7 mouse cellular contexts compared by ENCODE assay signal in genomic region chr5:137756882-137757661, GRCm38 (mm10). TPM values are rescaled to one million over a fixed set of nuclear protein-coding genes. Genes with fewer than 3 reads are reported as not detected.
DNase-seq lines count a peak whose midpoint lies in the region; ATAC-seq lines count a peak whose summit lies in the region.

No protein-coding gene starts in this region.

- H3K36me3 ChIP-seq in intestine, embryonic 14.5 days (ENCODE audit: control insufficient read depth, insufficient read depth, low read length), result peaks cover 55% of the 10 kb centered on the region

- H3K4me1 ChIP-seq in intestine, embryonic 14.5 days (replicated peaks; ENCODE audit: control insufficient read depth, insufficient read depth, low read length), result no peaks in the 10 kb centered on the region

- no peak overlapping the region for H3K4me2 ChIP-seq in intestine, embryonic 14.5 days (ENCODE audit: low read length)

- no peak overlapping the region for H3K9ac ChIP-seq in intestine, embryonic 14.5 days (ENCODE audit: low read length)

- 46% methylated on average over 10 of the region's 10 CpGs for WGBS in intestine, embryonic 14.5 days

- H3K27ac ChIP-seq in intestine, embryonic 14.5 days (ENCODE audit: low read depth), result no peak overlapping the region

- ATAC-seq in intestine, embryonic 14.5 days (replicated peaks; ENCODE audit: low FRiP score, low TSS enrichment, low read depth), result peak; percentile 36; the same call in 1 of the 2 replicates
- ATAC-seq in megakaryocyte-erythroid progenitor cell, adult 5-6 weeks (replicated peaks; ENCODE audit: low FRiP score, low TSS enrichment, poor library complexity, severe bottlenecking), result peak; percentile 67

- H3K9me3 ChIP-seq in intestine, embryonic 14.5 days (ENCODE audit: control insufficient read depth, low read length), result no peaks in the 10 kb centered on the region

- DNase-seq in adrenal gland, adult 18-20 months (ENCODE audit: low spot score in 2 of 2), result peak; percentile 83 to 85
- peak; percentile 92 for DNase-seq in embryo, embryonic 10.5 days (ENCODE audit: low spot score)
- peak; percentile 82 to 83 for DNase-seq in gastrocnemius, postnatal 36 days
- peak; percentile 95 for DNase-seq in intestine, embryonic 14.5 days (ENCODE audit: low spot score)
- DNase-seq in left cerebral cortex, adult 9 months (ENCODE audit: low spot score in 2 of 2), result peak; percentile 73 to 93
- DNase-seq in right cerebral cortex, postnatal 25 days, result peak; percentile 81

- H3K4me3 ChIP-seq in intestine, embryonic 14.5 days (ENCODE audit: low read depth, low read length), result no peak overlapping the region

- intact Hi-C loops in gastrocnemius, postnatal 36 days (cut with DNase I), result loop anchor here (1.0 to 10.0 kb wide), 3 partner anchors 100 to 252 kb away; partner anchors contain the start of gene Pop7

- no peaks in the 10 kb centered on the region for H3K27me3 ChIP-seq in intestine, embryonic 14.5 days (replicated peaks; ENCODE audit: control insufficient read depth, insufficient read depth, low read length)

RNA-seq across cellular contexts. Expression of gene Tsc22d4, which starts 11.5 kb away (rescaled TPM):
- 10 to 100 TPM; 72.5 to 80.5 TPM for total RNA-seq in adrenal gland, adult 18-20 months (2021)
- total RNA-seq in gastrocnemius, postnatal 36 days (2021), result 10 to 100 TPM; 52.2 to 55.6 TPM
- 121 and 125 TPM in 2 replicates for polyA plus RNA-seq in intestine, embryonic 14.5 days (2014; fragmentation: Nextera tagmentation; extraction: Ambion mirVana)
- 45.4 and 55.2 TPM in 2 replicates for total RNA-seq in megakaryocyte-erythroid progenitor cell, adult 5-6 weeks (2014; fragmentation: Nextera tagmentation)
- total RNA-seq in megakaryocyte-erythroid progenitor cell, adult 5-6 weeks (2017), result 43.0 and 66.3 TPM in 2 replicates

RNA-seq across cellular contexts. Expression of gene Nyap1, which starts 15.7 kb away (rescaled TPM):
- total RNA-seq in adrenal gland, adult 18-20 months (2021), result 1 to 10 TPM; 4.2 to 4.7 TPM
- total RNA-seq in gastrocnemius, postnatal 36 days (2021), result under 1 TPM; 0.20 to 0.28 TPM
- 1.5 and 1.9 TPM in 2 replicates for polyA plus RNA-seq in intestine, embryonic 14.5 days (2014; fragmentation: Nextera tagmentation; extraction: Ambion mirVana)
- total RNA-seq in megakaryocyte-erythroid progenitor cell, adult 5-6 weeks (2014; fragmentation: Nextera tagmentation), result 0.57 TPM in 1 of 2 replicates, not detected in the other
- not detected in 2 replicates for total RNA-seq in megakaryocyte-erythroid progenitor cell, adult 5-6 weeks (2017)

RNA-seq across cellular contexts. Expression of gene Ppp1r35, which starts 21.6 kb away (rescaled TPM):
- total RNA-seq in adrenal gland, adult 18-20 months (2021), result 10 to 100 TPM; 23.7 to 24.6 TPM
- total RNA-seq in gastrocnemius, postnatal 36 days (2021), result 1 to 10 TPM; 5.6 to 7.9 TPM
- polyA plus RNA-seq in intestine, embryonic 14.5 days (2014; fragmentation: Nextera tagmentation; extraction: Ambion mirVana), result 25.5 and 35.4 TPM in 2 replicates
- 40.6 and 60.7 TPM in 2 replicates for total RNA-seq in megakaryocyte-erythroid progenitor cell, adult 5-6 weeks (2014; fragmentation: Nextera tagmentation)
- 30.0 and 60.2 TPM in 2 replicates for total RNA-seq in megakaryocyte-erythroid progenitor cell, adult 5-6 weeks (2017)

RNA-seq across cellular contexts. Expression of gene Mepce, which starts 30.4 kb away (rescaled TPM):
- total RNA-seq in adrenal gland, adult 18-20 months (2021), result 10 to 100 TPM; 39.9 to 44.6 TPM
- total RNA-seq in gastrocnemius, postnatal 36 days (2021), result 10 to 100 TPM; 20.8 to 25.2 TPM
- 12.1 and 15.4 TPM in 2 replicates for polyA plus RNA-seq in intestine, embryonic 14.5 days (2014; fragmentation: Nextera tagmentation; extraction: Ambion mirVana)
- total RNA-seq in megakaryocyte-erythroid progenitor cell, adult 5-6 weeks (2014; fragmentation: Nextera tagmentation), result 59.2 and 84.0 TPM in 2 replicates
- 22.0 and 26.7 TPM in 2 replicates for total RNA-seq in megakaryocyte-erythroid progenitor cell, adult 5-6 weeks (2017)

RNA-seq across cellular contexts. Expression of gene Zcwpw1, which starts 30.5 kb away (rescaled TPM):
- total RNA-seq in adrenal gland, adult 18-20 months (2021), result 1 to 10 TPM; 2.3 to 2.4 TPM
- under 1 TPM in 1 of 2 experiments, not detected in 1; 0.17 TPM for total RNA-seq in gastrocnemius, postnatal 36 days (2021)
- 14.4 and 17.9 TPM in 2 replicates for polyA plus RNA-seq in intestine, embryonic 14.5 days (2014; fragmentation: Nextera tagmentation; extraction: Ambion mirVana)
- total RNA-seq in megakaryocyte-erythroid progenitor cell, adult 5-6 weeks (2014; fragmentation: Nextera tagmentation), result 4.2 and 5.5 TPM in 2 replicates
- 7.8 and 18.7 TPM in 2 replicates for total RNA-seq in megakaryocyte-erythroid progenitor cell, adult 5-6 weeks (2017)
